Comparison of ENCODE assay signal across 28 mouse cellular contexts in genomic region chr11:44895893-44896292, GRCm38 (mm10).
"Had no signal": no experiment of that assay in that cellular context is flagged by ENCODE, and none has a peak within 500 bp of the region (broad histone marks: within the 10 kb centered on the region; RNA-seq: fewer than 3 reads in every experiment).

No protein-coding gene starts in this region.

- H3K9me3 ChIP-seq: heart, embryonic 13.5 days; heart, embryonic 15.5 days; hindbrain, embryonic 10.5 days; hindbrain, embryonic 12.5 days; intestine, embryonic 15.5 days; limb, embryonic 12.5 days; liver, embryonic 13.5 days; liver, embryonic 15.5 days had no signal

- DNase-seq: gastrocnemius, adult 2 months; gastrocnemius, postnatal 10 days; gastrocnemius, postnatal 25 days; heart, adult 2 months; heart, postnatal 14 days; heart, postnatal 4 days; kidney, adult 18-20 months; kidney, adult 8-10 months; kidney, postnatal 14 days; kidney, postnatal 36 days; layer of hippocampus, adult 9-11 months; layer of hippocampus, postnatal 36 days; left cerebral cortex, postnatal 4 days; liver; liver, embryonic 13.5 days; liver, postnatal 0 days had no signal

- ATAC-seq: hindbrain, embryonic 16.5 days; inflammation-experienced regulatory T-cells, adult 6 months; intestine, embryonic 15.5 days; intestine, postnatal 0 days; liver, postnatal 0 days had no signal

- H3K4me2 ChIP-seq: heart, embryonic 13.5 days; heart, embryonic 15.5 days; hindbrain, embryonic 12.5 days; hindbrain, embryonic 14.5 days; intestine, embryonic 15.5 days; limb, embryonic 12.5 days; liver, embryonic 13.5 days; liver, embryonic 15.5 days had no signal

- H3K36me3 ChIP-seq: heart, embryonic 13.5 days; heart, embryonic 15.5 days; hindbrain, embryonic 10.5 days; hindbrain, embryonic 12.5 days; intestine, embryonic 15.5 days; liver, embryonic 13.5 days; liver, embryonic 15.5 days had no signal

- H3K4me1 ChIP-seq: intestine, embryonic 15.5 days had no signal

- H3K4me3 ChIP-seq: gastrocnemius, adult 2 months; heart, adult 2 months; heart, embryonic 13.5 days; heart, embryonic 15.5 days; hindbrain, embryonic 10.5 days; hindbrain, embryonic 12.5 days; intestine, embryonic 15.5 days; limb, embryonic 12.5 days; liver, embryonic 13.5 days; liver, embryonic 15.5 days had no signal

- H3K9ac ChIP-seq: heart, embryonic 13.5 days; heart, embryonic 15.5 days; hindbrain, embryonic 12.5 days; hindbrain, embryonic 14.5 days; intestine, embryonic 15.5 days; limb, embryonic 12.5 days; liver, embryonic 13.5 days; liver, embryonic 15.5 days; liver, postnatal 0 days had no signal

- H3K27me3 ChIP-seq: heart, embryonic 13.5 days; heart, embryonic 15.5 days; hindbrain, embryonic 12.5 days; intestine, embryonic 15.5 days; limb, embryonic 12.5 days; liver, embryonic 13.5 days; liver, embryonic 15.5 days had no signal

- H3K27ac ChIP-seq: gastrocnemius, adult 2 months; heart, adult 2 months; hindbrain, embryonic 10.5 days; hindbrain, embryonic 12.5 days; hindbrain, embryonic 14.5 days; intestine, embryonic 15.5 days; kidney, postnatal 0 days; limb, embryonic 12.5 days; liver, embryonic 13.5 days; liver, embryonic 15.5 days had no signal
